Mouse (Mus musculus): Measurements from ENCODE around the gene Runx2. TPM values are rescaled to one million over a fixed set of nuclear protein-coding genes. Genes with fewer than 3 reads are reported as not detected.

Gene Runx2
- 1.1 and 2.4 TPM in 2 replicates for polyA plus RNA-seq (2012; rRNA removed)

DNA sequence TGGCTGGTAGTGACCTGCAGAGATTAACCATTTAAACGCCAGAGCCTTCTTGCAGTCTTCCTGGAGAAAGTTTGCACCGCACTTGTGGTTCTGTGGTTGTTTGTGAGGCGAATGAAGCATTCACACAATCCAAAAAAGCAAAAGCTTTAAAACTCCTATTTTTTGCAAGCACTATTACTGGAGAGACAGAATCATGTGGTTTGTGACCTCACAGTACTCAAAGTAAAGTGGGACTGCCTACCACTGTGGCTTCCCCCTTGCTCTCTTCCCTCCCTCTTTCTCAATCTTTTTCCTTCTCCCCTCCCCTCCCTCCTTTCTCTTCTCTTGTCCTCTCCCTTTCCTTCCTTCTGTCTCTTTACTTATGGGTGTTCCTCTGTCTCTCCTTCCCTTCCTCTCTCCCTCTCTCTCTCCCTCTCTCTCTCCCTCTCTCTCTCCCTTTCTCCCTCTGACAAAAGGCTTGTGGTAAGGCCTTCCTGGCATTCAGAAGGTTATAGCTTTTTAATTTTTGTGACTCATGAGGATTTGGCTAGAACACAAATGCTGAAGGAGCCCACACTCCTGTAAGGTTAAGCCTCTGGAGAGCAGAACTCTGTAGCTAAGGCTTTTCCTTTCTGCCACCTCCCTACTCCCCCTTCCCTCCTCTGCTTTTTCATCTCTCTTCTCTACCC lies at the start of gene Runx2:
Runx2 (minus strand) TSS at position 290 of the 668 bp plus-strand sequence.

GRCm38 (mm10) chr17:44776738-44777270 lies 37.8 kb downstream of the Runx2 start, which contains the start of gene Supt3:
Gene Supt3 (plus strand): TSS chr17:44777152.

Other genes starting within 250 kb of the Runx2 start
- 9.1 and 10.9 TPM in 2 replicates for gene Supt3, start 37.6 kb downstream of the Runx2 start, polyA plus RNA-seq (2012; rRNA removed)